Mouse (Mus musculus): ENCODE results near the gene Icmt.

Icmt gene

DNA sequence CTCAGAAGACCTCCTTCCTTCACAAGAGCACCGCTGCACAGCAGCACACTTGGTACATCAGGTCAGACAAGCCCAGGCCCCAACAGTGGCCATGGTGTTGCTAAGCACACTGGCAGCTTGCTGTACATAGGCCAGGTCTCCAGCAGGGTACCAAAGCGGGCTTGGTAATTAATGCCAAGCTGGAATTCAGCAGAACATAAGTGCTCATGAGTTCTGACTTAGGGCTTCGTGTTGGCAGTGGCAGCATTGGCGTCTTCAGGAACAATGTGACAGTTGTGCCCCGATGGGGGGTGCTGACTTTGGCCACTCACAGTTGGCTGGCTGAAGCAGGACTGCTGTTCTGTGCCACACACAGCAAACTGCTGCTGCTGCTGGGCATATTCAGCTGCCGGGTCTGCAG lies 7.7 kb downstream of the Icmt start:
- DNase-seq, result no peak

DNA sequence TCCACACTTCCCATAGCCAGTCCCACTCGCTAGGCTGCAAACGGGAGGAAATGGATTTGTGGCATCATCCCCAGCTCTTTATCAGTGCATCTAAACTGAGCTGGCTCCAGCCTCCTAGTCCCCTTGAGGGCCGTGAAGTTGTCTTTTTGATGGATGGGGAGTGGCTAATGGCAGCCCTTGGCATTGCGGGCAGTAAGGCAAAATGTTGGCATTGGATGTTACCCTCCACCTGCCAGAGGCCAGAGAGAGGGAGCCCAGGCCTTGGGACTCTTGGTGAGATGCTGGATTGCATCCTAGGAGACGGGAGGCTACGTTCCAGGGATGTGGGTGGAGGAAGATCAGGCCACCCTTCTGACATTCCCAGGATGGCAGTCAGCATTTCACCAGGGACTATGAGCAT lies 9.0 kb downstream of the Icmt start:
- no peak for DNase-seq

DNA sequence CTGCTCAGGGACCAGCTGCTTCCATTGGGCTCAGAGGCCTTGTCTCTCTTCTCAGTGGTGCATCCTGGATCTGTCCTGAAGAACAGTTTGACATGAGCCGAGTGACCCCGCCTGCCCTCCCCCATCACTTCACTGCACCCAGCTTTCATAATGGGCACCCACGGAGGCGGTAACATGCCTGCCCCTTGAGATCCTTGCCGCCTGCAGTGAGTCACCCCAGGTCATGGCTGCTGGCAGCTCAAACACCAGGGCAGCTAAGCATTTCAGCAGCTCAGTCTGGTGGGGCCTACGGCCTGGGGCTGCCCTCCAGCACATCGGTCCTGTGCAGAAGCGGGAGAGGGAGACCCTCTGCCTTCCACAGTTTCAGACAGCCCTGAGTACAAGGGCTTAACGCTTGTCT lies 10.5 kb downstream of the Icmt start:
- DNase-seq, result no peak

DNA sequence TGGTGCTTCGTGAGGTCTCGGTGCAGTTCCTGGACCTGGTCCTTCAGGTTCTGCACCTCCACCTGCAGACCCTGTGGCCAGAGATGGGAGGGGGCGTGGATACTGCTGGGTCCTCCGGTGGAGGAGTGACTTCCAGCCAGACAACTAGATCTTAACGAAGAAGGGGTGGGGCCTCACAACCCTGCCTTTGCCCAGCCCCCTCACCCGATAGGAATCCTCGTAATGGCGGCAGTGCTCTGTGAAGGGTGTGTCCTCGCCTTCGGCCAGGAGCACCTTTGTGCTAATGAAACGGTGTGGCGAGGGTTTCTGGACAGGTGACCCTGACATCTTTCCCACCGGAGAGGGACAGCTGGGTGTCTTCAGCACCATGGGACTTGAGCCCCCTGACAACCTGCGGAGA lies 15.2 kb downstream of the Icmt start:
- no peak for DNase-seq

DNA sequence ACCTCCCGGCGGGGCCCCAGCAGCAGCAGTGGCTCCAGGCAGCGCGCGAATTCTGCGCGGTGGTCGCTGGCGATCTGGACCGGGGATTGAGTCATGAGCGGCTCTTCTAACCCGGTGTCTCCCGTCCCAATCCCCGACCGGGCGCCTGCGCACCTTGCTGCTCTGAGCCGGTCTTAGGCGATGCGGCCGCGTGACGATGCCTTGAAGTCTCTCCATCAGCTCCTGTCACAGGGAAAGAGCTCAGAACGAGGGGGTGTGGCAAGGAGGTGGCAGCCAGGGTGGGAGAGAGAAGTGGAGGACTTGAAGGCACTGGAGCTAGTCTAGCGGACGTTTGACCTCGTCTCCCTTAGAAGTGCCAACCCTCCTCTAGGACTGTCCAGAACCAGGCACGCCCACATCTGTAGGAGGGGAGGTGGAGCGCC lies 16.2 kb downstream of the Icmt start:
- DNase-seq, result no peak

DNA sequence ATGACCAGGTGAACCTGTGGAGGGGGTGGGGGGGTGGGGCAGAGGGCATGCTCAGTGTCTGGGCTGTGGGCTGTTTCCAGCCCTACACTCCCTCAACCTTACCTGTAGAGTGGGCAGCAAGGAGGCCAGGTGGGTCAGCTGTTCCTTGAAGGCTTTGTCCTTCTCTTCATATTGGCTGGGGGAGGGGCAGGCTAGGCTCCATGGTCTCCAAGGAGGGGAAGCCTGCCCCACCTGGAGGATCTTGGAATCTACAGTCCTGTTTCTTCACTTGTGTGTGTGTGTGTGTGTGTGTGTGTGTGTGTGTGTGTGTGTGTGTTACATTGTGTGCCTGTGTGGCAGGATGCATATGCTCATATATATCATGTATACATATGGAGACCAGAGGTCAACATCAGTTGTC lies 16.9 kb downstream of the Icmt start:
- no peak for DNase-seq

DNA sequence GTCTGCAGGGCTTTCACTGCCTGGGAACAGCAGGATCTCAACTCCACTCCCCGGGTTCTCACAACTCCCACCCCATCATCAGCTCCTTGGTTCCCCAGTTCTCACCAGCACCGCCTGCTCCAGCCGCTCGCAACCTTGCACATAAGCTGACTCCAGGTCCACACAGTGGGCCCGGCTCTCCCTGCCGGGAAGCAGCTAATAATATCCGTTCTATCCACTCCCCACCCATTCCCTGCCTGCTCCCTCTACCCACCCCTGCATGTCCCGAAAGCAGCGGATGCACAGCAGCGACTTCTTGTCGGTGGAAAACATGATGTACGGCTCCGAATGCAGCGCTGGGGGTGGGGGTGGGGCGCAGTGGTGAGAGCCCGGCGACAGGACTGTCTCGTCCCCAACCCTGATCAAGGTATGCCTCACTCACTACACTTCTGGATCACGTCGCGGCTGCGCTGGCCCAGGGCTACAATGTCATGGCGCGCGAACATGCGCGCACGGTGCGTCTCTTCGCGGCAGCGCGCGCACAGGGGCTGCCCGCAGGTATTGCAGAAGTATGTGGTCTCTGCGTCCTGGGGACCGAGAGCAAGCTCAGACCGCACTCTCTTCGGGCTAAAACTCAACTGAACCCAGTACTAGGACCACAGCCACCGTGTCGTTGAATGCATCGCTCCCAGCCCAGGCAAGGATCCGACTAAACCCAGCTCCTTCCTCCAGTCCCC lies 18.6 kb downstream of the Icmt start:
- DNase-seq, result no peak

DNA sequence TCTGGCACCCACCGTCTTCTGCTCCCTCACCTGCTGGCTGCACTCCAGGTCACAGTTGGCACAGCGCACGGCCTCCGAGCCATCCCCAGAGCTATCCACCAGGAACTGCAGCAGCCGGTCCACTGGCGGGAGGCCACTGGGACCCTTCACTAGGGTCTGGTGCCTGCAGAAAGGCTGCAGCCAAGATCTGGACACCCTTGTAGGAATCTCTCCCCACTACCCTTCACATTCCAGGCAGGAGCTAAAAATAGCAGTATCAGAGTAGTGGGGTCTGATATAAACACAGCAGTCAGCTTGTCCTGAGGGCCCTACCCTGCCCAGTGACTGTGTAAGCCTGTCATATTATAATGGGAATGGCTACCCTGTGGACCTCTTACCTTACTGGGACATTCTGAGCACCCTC lies 20.6 kb downstream of the Icmt start:
- DNase-seq, result no peak

DNA sequence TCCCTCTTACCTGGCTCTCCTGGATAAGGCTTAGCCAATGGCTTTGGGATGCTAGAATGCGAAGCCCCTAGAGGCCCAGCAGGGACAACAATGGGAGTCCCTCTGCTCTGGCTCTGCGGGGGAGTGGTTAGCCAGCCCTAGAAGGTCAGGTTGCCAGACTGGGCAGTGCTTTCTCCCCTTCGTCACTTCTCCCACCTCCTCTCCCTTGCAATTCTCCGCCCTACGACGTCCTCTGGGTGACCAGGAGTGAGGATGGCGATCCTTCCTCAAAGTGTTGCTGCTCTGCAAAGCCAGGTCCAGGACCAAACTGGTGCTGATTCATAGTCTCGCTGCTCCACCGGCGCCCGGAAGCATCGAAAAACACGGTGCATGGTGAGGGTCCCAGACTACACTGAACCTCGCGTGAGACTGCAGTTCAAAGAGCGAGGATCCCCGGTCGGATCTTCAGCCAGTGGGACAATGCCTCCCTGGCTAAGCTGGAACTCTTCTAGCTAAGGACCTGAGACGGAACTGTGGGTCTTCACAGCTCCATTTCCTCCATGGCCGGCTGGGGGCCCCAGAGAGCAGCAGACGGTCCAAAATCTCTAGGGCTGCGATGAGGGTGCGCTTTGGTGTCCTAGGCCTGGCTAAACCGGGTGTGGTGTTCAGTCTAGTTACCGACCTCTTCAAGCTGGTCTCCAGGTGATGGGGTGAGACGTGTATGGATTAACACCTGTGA lies 21.6 kb downstream of the Icmt start, which contains the start of gene Rnf207:
Rnf207 (minus strand) TSS at position 477 of the 718 bp plus-strand sequence.
- no peak for DNase-seq

DNA sequence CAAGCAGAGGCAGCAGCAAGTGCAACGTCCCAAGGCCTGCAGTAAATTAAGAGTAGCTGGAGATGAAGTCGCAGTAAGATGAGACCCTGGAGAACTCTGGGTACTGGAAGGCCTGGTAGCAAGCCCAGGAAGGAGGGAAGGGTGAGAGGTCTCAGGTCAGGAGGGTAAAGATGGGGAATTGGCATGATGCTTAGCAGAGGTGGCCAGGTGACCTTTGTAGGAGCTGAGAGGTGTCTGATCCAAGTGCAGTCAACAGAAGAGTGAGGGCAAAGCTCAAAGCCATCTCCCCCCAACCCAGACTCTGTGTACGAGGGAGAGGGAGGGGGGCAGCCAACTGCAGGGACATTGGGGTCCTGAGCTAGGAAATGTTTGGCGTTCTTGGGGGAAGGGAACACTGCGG lies 24.4 kb downstream of the Icmt start:
- DNase-seq, result no peak

DNA sequence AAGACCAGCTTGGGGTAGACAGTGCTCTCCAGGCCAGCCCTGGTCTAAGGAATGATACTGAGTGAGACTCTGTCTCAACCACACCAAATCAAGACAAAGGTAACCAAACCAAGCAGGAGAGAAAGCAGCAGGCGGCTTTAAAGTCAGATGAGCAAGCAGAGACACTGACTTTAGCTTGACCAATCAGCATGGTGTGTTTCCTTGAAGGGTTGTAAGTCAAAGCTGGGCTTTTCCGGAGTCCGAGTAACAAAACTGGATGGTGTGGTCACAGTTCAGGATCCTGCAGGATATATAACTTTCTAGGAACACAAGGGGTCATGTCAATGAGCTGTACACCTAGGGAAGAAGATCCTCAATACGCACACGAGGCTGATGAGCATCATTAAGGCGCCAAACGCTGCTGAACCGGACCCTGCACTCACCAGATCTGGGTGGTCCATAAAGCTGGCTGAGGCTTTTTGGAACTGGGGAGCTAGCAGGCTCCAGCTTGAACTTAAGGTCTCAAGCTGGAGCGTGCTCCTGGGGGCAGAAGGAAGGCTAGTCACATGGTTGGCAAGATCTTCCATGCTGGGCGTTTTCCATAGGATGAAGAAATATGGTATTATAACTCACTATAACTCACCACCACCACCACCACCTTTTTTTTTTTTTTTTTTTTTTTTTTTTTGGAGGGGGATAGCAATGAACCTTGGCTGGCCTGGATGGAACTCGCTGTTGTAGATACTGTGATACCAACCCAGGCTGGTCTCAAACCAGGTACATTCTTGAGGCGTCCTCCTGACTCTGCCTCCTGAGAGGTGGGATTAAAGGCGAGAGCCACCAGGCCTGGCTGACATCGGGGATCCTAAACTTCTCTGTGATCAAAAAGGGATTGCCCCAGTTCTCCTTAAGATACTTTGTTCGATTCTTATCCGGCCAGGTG lies 27.9 kb downstream of the Icmt start:
- no peak for DNase-seq

DNA sequence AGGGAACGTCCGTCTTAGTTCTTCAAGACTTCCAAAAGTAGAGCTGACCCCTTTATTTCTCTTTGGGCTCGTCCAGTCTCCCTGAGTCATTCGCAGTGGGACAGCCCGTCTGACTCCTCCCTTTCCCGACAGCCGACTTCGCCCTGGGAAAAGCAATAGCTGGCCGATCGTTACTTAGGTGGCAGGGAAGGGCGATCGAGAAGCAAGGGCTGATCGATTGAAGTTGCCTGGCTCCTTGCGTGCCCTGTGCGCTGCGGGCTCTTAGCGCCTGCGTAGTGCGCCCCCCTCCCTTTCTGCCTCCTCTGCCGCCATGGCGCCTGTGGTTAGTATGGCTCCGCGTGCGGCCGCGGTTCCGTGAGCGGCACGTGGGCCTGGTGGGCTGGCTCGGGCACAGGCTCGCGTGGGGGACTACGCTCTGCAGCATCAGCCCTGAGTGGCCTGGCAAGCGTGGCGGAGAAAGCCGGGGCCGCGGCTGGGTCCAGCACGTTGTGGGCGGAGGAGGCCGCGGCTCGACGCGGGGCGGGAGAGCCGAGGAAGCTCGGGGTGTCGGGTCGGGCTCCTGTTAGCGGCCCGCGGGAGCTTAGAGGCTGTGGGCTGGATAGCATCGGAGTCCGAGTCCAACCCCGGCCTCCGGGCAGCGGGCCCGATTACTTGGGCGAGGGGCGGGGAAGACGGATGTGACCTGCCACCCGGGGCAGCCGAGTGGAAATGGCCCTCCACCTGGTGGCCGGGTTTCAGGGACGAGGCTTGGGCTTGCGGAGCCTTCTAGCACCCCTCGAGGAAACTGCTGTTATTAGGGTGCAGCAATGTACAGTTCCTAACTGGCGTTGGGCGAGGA lies 28.8 kb downstream of the Icmt start, which contains the start of gene Rpl22:
Rpl22 (plus strand) TSS at position 169 of the 838 bp plus-strand sequence.
- peak; percentile 97 for DNase-seq

DNA sequence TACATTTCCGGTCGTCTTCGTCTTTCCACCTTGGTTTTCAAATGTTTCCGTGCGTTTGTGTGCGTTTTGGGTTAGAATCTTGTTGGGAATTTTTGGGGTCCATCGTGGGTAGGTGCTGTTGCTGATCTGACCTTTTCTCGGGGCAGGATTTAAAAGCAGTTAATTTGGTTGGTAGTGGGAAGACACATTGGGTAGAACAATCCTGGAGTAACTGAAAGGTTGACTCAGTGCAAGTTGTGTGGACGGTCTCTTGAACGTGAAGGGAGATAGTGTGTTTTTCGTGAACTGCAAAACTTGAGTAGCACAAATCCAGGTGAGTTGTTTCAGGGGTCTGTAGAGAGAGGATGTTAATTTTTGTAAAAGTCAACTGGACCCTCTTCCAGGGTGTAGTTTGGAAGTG lies 29.5 kb downstream of the Icmt start:
- DNase-seq, result no peak

DNA sequence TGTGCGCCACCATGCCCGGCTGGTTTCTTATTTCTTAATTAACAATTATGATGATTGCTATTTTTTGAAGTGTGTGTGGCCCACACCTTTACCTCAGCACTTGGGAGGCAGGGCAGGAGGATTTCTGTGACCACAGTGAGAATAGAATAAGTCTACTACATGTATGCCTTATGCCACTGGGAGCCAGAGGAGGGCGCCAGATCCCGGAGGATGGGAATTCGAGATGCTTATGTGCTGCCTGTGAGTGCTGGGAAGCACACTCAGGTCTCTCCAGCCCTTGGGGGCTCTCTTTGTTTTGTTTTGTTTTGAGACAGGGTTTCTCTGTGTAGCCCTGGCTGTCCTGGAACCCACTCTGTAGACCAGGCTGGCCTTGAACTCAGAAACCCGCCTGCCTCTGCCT lies 31.7 kb downstream of the Icmt start:
- no peak for DNase-seq

DNA sequence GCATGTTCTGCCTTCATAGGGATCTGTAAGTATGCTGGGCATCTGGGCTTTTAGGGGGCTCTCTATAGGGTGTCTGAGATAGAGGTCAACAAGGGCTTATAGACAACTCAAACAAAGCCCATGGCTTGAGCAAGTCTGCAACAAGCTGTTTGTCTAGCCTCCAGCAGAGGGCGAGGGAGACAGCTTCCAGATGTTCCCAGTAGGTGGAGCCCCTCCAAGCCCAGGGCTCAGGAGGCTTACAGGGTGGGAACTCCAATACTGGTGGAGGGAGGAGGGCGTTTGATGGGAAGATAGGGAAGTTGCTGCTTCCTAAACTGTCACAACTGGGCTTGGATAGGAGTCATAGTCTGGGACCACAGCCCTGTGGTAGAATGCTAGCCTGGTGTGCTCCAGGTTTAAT lies 35.9 kb downstream of the Icmt start:
- DNase-seq, result no peak

DNA sequence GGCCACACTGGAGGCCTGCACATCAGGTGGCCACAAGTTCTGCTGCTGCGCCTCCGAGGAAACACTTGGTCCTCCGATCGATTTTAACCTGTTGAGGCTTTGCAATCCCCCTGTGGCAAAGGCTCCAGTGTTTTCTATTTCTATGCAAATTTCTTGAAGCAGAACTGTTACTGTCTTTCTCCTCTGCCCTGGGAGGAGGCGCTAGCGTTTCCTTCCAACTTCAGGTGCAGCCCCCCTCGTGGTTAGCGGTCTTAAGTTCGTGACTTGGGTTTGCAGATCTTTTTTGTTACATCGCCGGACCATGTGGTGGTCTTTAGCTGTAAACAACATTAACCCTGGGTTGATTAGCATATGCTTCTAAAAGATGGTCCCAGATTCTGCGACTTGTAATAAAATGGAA lies 36.6 kb downstream of the Icmt start:
- no peak for DNase-seq

DNA sequence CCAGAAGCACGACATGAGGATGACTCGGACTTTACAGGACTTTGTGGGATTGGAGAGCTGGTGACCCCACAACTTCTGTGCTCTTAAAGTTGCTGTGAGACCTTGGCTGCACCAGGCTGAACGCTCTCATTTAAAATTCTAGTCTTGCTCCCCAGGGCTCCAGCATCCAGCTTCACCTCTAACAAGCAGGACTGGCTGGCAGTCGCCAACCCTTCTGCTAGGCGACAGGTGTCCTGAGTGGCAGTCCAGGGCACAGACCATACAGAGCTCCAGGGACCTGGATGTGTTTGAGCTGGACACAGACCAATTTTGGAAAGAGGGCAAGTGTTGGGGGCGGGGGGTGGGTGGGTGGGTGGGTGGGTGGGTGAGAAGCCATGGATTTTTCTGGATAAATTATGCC lies 40.7 kb downstream of the Icmt start:
- no peak for DNase-seq

DNA sequence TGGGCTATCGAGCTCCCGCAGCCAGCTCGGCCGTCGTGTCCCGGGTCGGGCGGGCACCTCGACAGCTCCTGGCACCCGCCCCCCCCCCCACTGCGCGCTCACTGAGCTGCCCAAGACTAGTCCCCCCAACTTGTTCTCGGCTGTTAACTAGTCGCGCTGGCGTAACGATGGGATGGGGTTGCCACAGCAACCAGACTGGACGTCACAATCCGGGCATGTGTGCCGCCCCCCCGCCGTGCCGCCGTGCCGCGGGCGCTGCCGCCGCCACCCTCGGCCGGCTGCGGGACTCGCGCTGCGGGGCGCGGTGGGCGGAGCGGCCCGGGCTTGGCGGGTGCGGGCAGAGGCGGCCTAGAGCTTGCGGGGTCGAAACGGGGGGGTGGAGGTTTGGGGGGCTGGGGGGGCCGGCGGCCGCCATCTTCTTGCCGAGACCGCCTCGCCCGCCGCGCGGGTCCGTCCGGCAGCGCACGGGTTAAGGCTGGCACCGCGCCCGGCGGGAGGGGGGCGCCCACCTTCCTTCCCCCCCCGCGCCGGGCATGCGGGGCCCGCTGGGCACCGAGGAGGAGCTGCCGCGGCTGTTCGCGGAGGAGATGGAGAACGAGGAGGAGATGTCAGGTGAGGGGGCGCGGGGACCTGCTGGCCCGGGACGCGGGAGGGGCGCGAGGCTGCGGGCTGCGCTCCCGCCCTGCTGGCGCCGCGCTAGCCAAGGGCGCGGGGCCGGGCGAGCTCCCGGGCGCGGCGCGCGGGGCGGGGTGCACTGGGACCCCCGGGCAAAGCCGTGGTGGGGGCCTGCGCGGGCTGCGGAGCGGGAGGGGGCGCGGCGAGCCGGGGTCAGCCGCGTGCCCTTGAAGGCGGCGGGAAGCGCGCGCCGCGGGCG lies 41.6 kb downstream of the Icmt start, which contains the start of gene Chd5:
Chd5 (plus strand) TSS at position 233 of the 874 bp plus-strand sequence.
- DNase-seq, result peak; percentile 60

DNA sequence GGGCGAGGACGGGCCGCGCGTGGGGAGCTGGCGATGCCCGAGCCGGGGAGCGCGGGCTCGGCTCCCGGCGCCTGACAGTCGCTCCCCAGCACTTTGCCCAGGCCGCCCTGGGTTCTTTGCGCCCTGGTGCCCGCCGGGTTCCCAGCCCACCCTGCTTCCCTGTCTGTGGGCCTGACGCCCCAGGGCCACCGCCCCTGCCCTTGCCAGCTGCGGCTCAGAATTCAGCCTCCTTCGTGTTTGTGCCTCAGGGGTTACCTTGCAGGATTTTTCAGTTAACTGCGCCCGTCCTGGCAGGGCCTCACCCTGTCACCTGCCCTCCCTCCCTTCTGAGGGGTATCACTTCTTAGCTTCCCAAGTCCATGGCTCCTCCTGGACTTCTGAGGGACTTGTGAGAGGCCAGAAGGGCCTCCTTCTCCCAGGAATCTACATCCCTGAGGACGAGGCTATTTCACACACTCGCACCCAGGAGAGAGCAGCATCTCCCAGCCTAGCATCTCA lies 42.3 kb downstream of the Icmt start:
- no peak for DNase-seq

DNA sequence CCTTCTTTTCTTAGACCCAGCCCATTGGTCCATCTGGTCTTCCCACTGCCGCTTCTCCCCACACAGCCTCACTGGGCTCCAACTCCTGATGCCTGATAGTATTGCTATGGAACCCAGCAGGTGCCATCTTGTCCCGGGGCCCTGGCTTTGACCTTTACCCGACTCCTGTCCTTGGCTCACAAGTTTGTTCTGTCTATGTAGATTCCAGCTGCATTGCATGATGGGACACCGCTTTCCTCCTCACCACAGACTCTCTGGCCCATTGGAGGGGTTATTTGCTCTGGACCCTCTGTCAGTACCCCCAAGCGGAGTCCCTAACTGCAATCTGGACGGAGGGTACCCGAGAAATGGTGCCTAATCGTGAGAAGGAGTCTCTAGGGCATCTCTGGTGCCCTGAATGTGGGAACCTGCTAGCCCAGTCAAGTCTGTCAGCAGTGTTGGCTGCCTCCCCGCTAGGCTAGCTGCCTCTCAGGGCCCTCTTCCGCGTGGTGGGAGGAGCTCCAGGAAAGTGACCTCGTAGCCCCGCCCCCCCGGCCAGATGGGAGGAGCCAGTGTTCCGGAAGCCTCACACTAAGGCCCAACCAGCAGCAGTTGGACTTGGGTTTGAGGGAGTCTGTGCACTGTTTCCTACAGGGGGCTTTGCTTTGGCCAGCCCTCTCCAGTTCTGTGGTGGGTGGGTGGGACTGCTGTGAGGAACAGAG lies 43.7 kb downstream of the Icmt start:
- DNase-seq, result no peak

DNA sequence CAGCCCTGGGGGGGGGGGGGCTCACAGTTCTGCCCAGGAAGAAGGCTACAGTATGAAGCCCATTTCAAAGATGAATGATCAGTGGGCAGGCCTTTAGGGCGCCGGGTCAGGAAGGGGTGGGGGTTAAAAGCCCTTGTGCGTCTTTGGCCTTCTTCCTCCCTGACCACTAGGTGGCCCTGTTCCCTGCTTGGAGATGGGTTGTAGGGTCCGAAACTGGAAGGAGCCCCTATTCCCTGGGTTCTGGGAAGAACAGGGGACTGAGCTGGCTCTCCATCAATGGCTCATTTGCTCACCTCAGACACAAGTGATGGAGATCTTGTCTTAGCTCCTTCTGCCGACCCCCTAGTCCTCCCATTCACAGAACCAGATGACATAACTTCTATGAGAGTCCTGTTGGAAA lies 46.3 kb downstream of the Icmt start:
- DNase-seq, result no peak
